Mouse (Mus musculus): Measurements from ENCODE around the gene Spata32. TPM values are rescaled to one million over a fixed set of nuclear protein-coding genes. Genes with fewer than 3 reads are reported as not detected.

Gene Spata32
- polyA plus RNA-seq, 1 experiment = not detected

- no peak for TF ChIP-seq GATA1 (IDR thresholded peaks at IDR 0.05; ENCODE audit: low read length)
Observed at GRCm38 (mm10) chr11:103195656-103196055, 22.6 kb downstream of the Spata32 start.

GRCm38 (mm10) chr11:103195236-103195635 lies 23.0 kb downstream of the Spata32 start:
- no peak for TF ChIP-seq GATA1 (IDR thresholded peaks at IDR 0.05; ENCODE audit: low read length)

- no peak for TF ChIP-seq GATA1 (IDR thresholded peaks at IDR 0.05; ENCODE audit: low read length)
Observed at GRCm38 (mm10) chr11:103193825-103194168, 24.4 kb downstream of the Spata32 start.

- no peak for TF ChIP-seq GATA1 (IDR thresholded peaks at IDR 0.05; ENCODE audit: low read length)
Observed at GRCm38 (mm10) chr11:103192956-103193824, 25.0 kb downstream of the Spata32 start.

- no peak for TF ChIP-seq GATA1 (IDR thresholded peaks at IDR 0.05; ENCODE audit: low read length)
Observed at GRCm38 (mm10) chr11:103192230-103192955, 25.8 kb downstream of the Spata32 start.

- TF ChIP-seq GATA1 (IDR thresholded peaks at IDR 0.05; ENCODE audit: low read length) = no peak
Observed at GRCm38 (mm10) chr11:103184891-103185290, 33.3 kb downstream of the Spata32 start.

- no peak for TF ChIP-seq GATA1 (IDR thresholded peaks at IDR 0.05; ENCODE audit: low read length)
Observed at GRCm38 (mm10) chr11:103181911-103182310, 36.3 kb downstream of the Spata32 start.

GRCm38 (mm10) chr11:103181349-103181748 lies 36.9 kb downstream of the Spata32 start:
- no peak for TF ChIP-seq GATA1 (IDR thresholded peaks at IDR 0.05; ENCODE audit: low read length)

GRCm38 (mm10) chr11:103180426-103180825 lies 37.8 kb downstream of the Spata32 start:
- no peak for TF ChIP-seq GATA1 (IDR thresholded peaks at IDR 0.05; ENCODE audit: low read length)

- no peak for TF ChIP-seq GATA1 (IDR thresholded peaks at IDR 0.05; ENCODE audit: low read length)
Observed at GRCm38 (mm10) chr11:103178748-103179147, 39.5 kb downstream of the Spata32 start.

GRCm38 (mm10) chr11:103177815-103178485 lies 40.3 kb downstream of the Spata32 start:
- no peak for TF ChIP-seq GATA1 (IDR thresholded peaks at IDR 0.05; ENCODE audit: low read length)

GRCm38 (mm10) chr11:103177216-103177615 lies 41.0 kb downstream of the Spata32 start:
- TF ChIP-seq GATA1 (IDR thresholded peaks at IDR 0.05; ENCODE audit: low read length) = no peak

- no peak for TF ChIP-seq GATA1 (IDR thresholded peaks at IDR 0.05; ENCODE audit: low read length)
Observed at GRCm38 (mm10) chr11:103176510-103176909, 41.7 kb downstream of the Spata32 start.

- no peak for TF ChIP-seq GATA1 (IDR thresholded peaks at IDR 0.05; ENCODE audit: low read length)
Observed at GRCm38 (mm10) chr11:103175688-103176442, 42.4 kb downstream of the Spata32 start.

GRCm38 (mm10) chr11:103174891-103175391 lies 43.3 kb downstream of the Spata32 start:
- TF ChIP-seq GATA1 (IDR thresholded peaks at IDR 0.05; ENCODE audit: low read length) = no peak
